Mouse (Mus musculus) hematopoietic multipotent progenitor cell, adult 10-12 weeks (in vitro differentiated cells): ENCODE measurements around the gene Sfxn5. TPM values are rescaled to one million over a fixed set of nuclear protein-coding genes. Genes with fewer than 3 reads are reported as not detected.

Source experiments
- polyA plus RNA-seq: library from polyadenylated mRNA; stranded (reverse); fragments of >175 nt; gene quantifications from 2 replicates; pipeline ENCODE4 v1.2.3, GENCODE M21; 2012; ENCODE audit warnings: low replicate concordance

Sfxn5 gene
- polyA plus RNA-seq, result 8.7 and 17.8 TPM in 2 replicates

GRCm38 (mm10) chr6:85333000-85333669, at the start of gene Sfxn5:
Gene Sfxn5, minus strand, starts transcription at chr6:85333422.

DNA sequence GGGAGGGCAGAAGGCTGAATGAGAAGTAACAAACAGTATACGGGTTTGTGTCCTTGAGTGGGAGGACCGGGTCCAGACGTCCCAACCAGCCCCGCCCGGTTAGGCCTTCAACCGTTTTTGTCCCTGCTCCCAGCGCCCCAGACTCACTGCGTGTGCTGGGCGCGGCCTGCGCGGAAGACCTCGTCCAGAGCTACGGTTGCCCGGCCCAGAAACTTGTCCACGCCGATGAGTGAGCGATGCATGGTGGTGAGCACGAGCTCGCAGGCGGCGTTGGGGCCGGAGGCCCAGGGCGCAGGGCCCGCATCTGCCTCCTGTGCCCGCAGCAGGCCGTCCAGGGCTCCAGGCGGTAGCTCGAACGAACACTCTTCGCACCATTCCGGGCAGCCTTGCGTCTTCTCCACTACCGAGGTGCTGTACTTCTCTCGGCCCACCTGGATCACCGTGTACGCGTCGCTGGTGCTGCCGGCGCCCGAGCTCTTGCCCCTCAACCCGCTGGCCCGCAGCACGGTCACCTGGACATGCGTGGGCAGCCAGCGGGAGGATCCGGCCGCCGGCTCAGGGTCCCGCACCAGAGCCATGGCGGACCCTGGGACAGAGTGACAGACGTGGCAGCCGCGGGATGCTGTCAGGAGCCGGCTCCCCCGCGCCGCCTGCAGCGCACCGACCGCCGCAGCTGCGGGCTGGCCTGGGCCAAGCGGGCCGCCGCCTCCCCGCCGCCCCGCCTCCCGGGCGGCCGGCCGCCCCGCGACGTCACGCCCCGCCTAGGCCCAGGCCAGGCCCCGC, 40.9 kb upstream of the Sfxn5 start, which contains the start of gene Rab11fip5:
Rab11fip5 (minus strand) TSS at position 684 of the 783 bp plus-strand sequence.

GRCm38 (mm10) chr6:85187340-85188211, 145.6 kb downstream of the Sfxn5 start, which contains the start of gene Emx1:
Gene Emx1, plus strand, starts transcription at chr6:85187438.

Other genes starting within 250 kb of the Sfxn5 start
- gene Spr, start 195.7 kb downstream of the Sfxn5 start, polyA plus RNA-seq, result 23.5 and 36.2 TPM in 2 replicates
- not detected in 2 replicates for gene Emx1, start 146.0 kb downstream of the Sfxn5 start, polyA plus RNA-seq
- 6.7 and 11.6 TPM in 2 replicates for gene Rab11fip5, start 41.2 kb upstream of the Sfxn5 start, polyA plus RNA-seq
- not detected in 2 replicates for gene Noto, start 90.5 kb upstream of the Sfxn5 start, polyA plus RNA-seq
- gene Smyd5, start 98.6 kb upstream of the Sfxn5 start, polyA plus RNA-seq, result 6.8 and 28.1 TPM in 2 replicates
- gene Cct7, start 118.1 kb upstream of the Sfxn5 start, polyA plus RNA-seq, result 12.0 and 25.1 TPM in 2 replicates
- gene Pradc1, start 118.5 kb upstream of the Sfxn5 start, polyA plus RNA-seq, result 8.9 and 12.6 TPM in 2 replicates
- 0.06 and 0.15 TPM in 2 replicates for gene Fbxo41, start 169.6 kb upstream of the Sfxn5 start, polyA plus RNA-seq
- 0.16 and 0.65 TPM in 2 replicates for gene Egr4, start 180.2 kb upstream of the Sfxn5 start, polyA plus RNA-seq